Mouse (Mus musculus) gastrocnemius, postnatal 36 days (tissue): ENCODE data around the gene Scube1. TPM values are rescaled to one million over a fixed set of nuclear protein-coding genes. Genes with fewer than 3 reads are reported as not detected.

Experiments
- DNase-seq, 2 experiments: peaks; one replicate each; pipeline ENCODE4 v3.0.0; 2022
- intact Hi-C: fragments of 180-260 bp; cut with DNase I; formaldehyde crosslinking; loops from one replicate; pipeline ENCODE4 v1.15.1; 2025
- total RNA-seq, 2 experiments: library from RNA; stranded (reverse); gene quantifications; 2 replicates each; pipeline ENCODE4 v1.2.3; 2021

Gene Scube1
- total RNA-seq, 2 experiments from 2014 or later = 0.38 to 0.76 TPM

DNA sequence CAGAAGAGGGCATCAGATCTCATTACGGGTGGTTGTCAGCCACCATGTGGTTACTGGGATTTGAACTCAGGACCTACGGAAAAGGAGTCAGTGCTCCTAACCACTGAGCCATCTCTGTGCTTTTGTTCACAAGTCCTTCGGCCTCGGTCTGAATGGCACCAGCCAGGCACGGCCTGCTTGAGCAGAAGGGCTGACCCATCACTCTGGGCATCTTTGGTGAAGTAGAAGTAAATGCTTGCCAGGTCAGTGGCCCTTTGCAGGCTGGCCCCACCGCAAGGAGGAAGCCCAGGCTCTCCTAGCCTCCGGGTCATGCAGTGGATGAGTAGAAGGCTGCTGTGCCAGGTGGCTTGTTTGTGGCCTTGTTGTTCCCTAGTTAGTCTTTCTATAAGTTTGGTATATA, 121.4 kb downstream of the Scube1 start:
- intact Hi-C loops = loop anchor here (10.0 kb wide), 1 partner anchor 219 kb away; no protein-coding TSS in a partner anchor
- DNase-seq = no peak

DNA sequence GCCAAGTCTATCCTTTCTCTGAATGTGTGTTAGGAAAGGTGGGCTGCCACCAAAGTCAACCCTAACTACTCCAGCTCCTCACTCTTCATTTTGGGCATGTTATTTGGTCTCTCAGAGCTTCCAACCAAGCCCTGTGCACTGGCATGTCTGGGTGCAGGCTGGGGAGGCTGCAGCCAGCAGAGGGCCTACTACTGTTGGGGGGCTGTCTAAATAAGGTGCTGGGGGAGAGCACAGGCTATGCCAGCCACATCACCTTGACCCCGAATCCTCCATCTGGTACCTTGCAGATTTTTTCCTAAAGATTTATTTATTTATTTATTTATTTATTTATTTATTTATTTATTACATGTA, 121.8 kb downstream of the Scube1 start:
- intact Hi-C loops = loop anchor here (10.0 kb wide), 1 partner anchor 218 kb away; no protein-coding TSS in a partner anchor
- no peak for DNase-seq

DNA sequence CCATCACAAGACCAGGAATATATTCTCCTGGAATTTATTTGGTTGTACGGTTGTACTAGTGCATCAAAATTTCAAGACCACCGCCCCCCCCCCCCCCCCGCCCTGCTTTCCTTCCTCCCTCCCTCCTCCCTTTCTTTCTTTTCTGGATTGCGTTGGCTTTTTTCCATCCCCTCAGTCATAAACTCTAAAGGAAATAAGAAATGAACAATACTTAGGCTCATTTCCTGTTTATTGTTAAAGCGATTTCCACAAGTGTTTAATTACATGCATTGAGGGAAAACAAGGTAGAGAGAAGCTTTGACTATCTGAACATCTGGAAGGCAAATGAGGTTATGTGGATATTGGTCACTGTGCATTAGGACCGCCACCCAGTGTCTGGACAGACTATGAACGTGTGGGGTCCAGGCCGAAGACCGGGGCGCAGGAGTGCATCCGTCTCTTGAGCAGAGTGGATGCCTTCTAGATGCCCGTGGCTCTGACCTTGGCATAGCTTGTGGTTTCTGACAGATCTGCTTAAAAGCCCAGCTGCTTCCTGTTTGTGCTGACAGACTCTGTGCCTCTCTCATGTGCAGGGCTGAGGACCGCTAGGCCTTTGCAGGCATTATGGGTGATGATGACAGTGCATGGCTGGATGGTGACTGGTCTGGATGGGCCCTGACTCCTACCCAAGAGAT, 122.3 kb downstream of the Scube1 start:
- intact Hi-C loops = loop anchor here (10.0 kb wide), 1 partner anchor 218 kb away; no protein-coding TSS in a partner anchor
- DNase-seq = peak in 1 of 2 experiments; percentile 34

DNA sequence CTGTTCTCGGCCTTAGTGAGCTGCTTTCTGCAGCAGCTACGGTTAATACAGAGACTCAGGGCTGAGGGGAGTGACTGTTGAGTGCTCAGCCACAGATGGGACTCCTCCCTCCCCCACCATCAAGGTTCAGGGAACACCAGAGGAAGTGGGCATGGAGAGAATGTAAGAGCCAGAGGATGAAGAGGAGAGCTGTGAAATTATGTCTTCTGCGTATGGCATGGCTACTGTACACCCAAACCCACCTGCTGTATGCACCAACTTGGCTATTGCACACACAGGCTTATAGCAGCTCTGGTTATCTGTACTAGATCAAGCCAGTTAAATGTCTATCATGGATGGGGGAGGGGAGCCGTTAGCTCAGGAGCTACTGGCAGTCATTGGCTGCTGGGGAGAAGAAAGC, 123.6 kb downstream of the Scube1 start:
- intact Hi-C loops = loop anchor here (10.0 kb wide), 1 partner anchor 216 kb away; no protein-coding TSS in a partner anchor
- no peak for DNase-seq

DNA sequence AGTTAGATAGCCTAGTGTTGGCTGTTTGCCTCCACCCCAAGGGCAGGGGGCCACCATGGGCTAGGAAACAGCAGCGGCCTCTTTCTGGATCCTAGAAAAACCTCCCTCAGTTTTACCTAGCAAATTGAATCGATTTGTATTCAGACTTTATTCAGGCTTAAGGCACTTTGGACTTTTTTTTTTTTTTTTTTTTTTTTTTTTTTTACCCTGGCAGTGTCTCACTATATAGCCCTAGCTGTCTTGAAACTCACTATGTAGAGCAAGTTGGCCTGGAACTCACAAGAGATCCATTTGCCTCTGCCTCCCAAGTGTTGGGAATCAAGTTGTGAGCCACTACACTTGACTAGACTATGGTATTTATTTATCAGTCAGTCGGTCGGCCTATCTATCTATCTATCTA, 128.0 kb downstream of the Scube1 start:
- intact Hi-C loops = no loop called here
- no peak for DNase-seq

DNA sequence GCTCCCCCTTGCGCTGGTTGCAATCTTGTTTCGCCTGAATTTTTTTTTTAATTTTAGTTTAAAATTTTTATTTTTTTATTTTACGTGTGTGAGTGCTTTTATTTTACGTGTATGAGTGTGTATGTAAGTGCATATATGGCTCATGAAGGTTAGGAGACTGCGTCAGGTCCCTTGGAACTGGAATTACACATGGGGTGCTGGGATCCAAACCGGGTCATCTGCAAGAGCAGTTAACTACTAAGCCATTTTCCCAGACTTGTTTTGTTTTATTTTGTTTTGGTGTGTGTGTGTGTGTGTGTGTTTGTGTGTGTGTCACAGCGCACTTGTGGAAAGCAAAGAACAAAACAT, 129.5 kb downstream of the Scube1 start:
- DNase-seq = no peak
- intact Hi-C loops = no loop called here

DNA sequence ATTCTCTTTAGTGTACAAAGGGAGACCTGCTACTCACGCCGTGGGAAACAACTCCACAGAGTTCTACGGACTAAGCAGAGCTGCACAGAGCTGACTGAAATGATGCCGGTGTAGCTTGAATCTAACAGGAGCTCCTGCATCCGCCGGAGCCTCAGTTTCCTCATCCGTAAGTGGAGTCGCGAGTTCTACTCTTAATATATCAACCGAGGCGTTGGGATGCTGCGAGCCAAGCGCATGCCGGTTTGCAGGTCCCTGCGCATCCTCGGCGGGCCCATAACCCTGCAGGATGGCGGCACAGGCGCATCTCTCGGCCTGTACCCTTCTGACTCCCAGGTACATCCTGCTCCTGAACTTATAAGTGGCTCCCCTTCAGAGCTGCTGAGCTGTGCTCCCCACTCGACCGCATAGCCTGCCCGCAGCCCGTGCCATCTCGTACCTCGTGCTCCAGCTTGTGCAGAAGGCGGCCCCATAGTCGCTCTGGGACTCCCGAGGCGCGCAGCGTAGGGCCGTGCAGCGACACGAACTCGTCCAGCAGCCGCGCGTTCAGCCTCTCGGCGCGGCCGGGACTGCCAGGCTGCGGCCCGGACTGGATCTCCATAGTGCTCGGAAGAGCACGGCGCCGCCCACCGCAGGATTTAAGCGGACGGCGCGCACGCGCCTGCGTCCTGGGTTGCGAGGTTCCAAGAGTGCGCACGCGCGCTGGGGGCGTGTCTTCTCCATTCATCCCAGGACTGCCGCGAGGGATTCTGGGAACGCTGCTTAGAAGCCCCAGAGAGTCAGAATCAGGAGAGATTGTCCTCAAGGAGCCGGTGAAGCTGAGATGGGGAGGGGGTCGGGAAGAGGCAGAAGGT, 130.1 kb downstream of the Scube1 start, which contains the start of gene Ttll12:
Gene Ttll12, minus strand, starts transcription at position 645 of the 851 bp plus-strand sequence.
- intact Hi-C loops = no loop called here
- peak; percentile 88 to 89 for DNase-seq

DNA sequence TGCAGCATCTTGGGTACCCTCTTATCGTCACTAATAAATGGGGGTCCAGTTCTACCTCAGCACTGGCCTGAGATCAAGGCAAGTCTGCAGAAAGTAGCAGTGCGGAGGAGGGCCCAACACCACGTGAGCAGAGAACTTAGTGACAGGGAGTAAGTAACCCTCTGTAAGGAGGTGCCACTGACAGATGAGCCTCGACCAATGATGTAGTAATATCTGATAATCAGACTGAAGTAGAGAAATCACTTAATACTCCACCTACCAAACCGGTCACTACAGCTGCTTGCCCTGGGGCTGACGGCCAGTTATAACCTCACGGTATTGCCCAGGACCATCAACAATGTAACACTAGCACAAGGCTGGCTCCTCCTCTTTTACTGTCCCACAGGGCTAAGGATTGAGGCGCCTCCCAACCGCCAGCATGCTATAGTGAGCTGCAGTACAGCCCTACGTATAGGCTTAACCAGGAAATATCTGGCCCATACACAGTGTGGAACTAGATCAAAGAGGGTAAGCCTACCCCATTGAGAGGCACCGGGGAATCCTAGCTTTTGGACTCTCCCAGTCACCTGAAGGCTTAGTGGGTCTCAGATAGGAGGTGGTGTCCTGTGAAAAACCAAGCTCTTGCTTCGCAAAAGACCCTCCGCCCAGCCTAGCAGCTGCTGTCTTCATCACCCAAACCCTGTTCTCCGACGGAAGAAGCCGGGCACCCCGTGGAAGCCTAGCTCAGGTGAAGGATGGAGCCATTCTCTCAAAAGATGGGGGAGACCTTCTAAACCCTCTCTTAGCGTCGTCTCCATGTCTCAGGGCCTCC, 130.9 kb downstream of the Scube1 start:
- DNase-seq = no peak
- intact Hi-C loops = no loop called here

DNA sequence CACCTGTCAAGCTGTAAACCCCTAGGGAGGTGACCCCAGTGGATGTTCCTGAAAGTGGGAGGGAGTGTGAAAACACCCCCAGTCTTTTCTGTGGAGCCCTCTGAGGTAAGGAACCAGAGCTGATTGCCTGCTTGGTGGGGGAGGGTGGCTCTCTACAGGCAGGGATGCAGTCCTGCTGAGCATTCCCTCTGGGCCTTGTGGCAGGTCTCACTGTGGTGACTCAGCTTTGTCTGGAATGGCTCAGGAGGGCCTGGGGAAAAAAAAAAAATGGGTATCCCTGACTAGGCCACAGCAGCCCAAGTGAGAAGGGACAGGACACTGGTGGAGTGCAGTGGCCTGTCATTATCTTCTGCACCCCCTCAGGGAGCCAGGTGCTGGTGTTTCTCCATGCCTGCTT, 131.6 kb downstream of the Scube1 start:
- intact Hi-C loops = no loop called here
- no peak for DNase-seq

DNA sequence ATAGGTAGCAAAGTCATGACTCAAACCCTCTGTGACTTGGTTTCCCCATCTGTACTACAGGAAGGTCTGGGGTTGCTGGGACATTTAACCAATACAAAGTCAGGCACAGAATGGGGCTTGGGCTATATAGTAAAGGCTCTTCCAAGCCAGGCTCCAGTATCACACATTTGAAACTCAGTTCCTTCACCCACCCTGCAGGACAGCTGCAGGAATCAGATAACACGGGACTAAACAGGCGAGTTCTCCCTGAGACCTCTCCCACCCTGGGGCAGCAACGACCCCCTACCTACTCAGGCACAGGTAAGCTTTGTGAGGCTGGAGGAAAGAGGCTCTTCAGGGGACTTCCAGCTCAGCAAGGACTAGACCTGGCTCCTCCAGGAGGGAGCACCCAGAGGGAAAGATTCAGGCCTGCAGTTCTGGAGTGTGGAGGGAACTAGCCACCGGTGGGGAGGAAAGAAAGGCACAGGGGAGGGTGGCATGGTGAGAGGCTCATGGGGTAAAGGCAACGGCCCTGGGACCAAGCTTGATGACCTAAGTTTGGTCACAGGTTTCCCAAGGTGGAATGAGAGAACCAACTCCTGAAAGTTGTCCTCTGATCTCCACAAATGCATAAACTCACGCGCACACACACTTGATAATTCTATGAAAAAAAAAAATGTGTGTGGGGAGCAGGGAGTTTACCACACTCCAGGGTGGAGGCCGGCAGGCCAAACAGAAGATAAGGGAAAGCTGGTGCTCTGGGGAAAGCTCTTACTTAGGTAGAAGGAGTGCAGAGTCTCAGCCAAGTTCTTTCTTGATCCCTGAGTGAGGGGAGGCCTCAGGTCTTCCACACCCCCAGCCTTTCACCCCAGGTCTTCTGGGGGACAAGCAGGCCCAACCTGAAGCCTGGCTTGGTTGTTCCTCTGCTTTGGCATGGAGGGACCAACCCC, 132.3 kb downstream of the Scube1 start:
- intact Hi-C loops = no loop called here
- DNase-seq = no peak

DNA sequence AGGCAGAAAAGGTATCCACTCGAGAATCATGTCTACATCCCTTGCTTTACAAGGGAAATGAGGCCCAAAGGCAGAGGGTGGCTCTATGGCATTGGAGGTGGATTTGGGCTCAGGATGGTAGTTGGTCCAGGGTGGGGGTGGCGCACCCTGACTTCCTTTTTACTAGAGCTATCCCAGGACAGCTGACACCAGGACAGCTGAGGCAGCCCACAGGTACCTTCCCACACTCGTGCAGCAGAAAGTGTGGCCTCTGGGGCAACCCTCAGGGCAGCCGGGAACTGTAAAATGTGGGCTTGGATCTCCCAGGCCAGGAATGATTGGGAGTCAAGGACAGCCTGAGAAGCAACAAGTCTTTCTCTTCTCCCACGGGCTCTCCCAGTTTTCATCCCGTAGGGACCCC, 133.1 kb downstream of the Scube1 start:
- intact Hi-C loops = no loop called here
- DNase-seq = no peak

DNA sequence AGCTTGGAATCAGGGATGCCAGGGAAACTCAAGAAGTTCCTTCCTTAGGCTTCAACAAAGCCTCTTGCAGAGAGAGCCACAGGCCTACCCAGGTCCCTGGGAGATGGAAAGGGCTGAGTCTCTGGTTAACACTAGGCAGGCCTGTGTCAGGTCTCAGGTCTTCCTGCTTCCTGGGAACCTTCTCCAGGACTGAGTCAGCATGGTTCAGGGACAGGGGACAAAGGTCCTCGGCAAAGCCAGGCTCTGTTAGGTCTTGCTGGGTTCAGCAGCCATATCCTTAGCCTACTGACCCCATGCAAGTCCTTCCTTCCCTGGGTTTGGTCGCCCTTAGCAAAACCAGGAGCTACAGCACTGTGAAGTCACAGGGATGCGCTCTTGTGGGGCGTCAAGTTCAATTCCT, 134.0 kb downstream of the Scube1 start:
- DNase-seq = no peak
- intact Hi-C loops = no loop called here

DNA sequence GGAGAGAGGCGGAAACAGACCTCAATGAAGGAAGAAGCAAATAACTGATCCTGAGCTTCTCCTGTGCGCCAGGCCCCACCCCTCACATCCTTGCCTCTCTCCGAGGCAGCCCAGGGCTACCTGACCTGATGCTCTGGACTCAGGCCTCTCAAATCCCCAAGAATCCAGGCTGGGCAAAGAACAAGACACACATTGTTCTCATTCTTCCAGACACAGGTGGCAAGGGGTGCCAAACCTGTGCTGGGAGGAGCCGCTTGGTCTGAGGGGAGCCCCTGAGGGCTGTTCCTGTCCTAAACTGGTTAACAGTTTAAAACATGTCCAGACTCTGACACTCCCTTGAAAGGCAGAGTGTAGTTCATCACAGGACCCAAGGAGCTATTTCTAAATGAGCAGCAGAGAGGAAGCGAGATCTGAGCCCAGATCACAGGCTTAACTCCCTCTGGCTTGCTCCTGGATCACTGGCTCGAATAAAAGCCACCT, 140.0 kb downstream of the Scube1 start:
- intact Hi-C loops = no loop called here
- DNase-seq = no peak

DNA sequence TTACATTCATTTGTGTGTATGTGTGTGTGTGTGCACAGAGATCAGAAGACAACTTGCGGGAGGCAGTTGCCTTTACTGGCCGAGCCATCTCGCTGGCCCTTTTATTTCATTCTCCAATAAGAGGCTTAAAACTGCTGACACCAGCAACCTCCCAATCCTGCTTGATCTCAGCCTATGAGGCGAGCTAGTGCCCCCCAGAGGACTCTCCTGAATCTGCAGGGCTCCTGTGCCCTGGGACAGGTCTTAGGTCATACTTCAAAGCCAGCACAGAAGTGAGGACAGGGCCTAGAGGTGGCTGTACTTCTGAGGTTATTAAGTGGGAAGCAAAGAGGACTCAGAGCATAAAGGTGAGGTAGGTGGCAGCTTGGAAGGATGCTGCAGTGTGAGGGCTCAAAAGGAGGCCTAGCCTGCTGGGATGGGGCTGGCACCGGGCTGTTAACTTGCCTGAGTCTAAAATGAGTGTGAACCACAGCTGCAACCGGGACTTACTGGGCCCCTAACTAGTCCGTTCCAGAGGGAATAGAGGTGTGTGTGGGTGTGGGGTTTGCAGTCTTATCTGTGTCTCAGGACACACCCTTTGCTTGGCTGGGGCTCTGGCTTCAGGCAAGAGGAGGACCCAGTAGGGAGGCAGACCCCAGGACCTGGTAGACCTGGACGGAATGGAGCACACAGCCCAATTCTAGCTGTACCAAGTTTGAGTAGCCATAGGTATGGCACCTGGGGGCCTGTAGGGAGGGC, 141.2 kb downstream of the Scube1 start:
- intact Hi-C loops = no loop called here
- DNase-seq = peak; percentile 35 to 53

DNA sequence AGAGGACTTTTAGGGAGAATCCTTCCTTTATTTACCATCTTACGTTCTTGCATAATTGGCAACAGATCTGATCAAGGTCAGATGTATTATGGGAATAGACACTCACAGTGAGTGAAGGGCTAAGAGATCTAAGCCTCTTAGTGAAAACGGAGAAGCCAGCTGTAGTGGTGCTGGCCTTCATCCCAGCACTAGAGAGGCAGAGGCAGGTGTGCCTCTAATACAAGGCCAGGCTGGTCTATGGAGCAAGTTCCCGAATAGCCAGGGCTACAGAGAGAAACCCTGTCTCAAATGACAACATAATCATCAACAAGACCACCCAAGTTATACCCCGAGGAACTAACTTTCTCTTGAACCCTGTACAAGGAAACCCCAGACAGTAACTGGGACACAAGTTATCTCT, 141.9 kb downstream of the Scube1 start:
- DNase-seq = no peak
- intact Hi-C loops = no loop called here

DNA sequence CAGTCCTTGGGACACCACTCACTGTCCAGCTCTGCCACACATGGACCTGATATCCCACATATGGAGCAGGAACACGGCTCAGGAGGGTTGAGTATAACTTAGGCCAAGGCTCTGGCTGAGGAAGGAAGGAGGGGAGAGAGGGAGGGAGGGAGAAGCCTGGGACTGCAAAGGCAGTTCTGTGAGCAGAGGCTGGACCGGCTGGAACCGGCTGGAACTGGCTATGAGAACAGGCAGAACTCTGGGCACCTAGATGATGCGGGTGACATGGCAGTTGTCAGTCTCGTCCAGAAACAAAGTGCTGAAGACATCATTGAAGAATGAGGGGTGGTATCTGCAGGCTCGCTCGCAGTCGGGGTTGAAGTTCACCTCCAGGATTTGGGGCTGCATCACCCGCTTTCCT, 148.2 kb downstream of the Scube1 start:
- intact Hi-C loops = no loop called here

DNA sequence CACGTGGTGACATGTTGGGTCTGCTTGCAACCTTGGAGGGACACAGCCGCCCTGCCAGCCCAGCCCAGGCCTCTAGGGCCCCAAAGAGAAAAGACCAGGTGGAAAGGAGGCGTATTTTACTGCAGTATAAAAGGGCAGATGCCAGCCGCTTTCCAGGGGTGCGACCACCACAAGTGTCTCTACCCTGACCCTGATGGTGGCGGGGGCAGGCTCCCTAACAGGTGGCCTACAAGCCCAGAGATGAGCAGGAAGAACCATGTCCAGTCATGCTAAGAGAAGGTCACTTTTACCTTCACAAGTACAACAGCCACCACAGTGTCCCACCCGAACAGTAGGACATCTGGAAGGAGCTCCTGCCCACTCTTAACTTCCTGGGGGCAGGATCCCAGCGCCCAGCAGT, 149.3 kb downstream of the Scube1 start:
- no peak for DNase-seq
- intact Hi-C loops = no loop called here

More for the DNA sequence above, 148.2 kb downstream of the Scube1 start:
- DNase-seq = no peak

DNA sequence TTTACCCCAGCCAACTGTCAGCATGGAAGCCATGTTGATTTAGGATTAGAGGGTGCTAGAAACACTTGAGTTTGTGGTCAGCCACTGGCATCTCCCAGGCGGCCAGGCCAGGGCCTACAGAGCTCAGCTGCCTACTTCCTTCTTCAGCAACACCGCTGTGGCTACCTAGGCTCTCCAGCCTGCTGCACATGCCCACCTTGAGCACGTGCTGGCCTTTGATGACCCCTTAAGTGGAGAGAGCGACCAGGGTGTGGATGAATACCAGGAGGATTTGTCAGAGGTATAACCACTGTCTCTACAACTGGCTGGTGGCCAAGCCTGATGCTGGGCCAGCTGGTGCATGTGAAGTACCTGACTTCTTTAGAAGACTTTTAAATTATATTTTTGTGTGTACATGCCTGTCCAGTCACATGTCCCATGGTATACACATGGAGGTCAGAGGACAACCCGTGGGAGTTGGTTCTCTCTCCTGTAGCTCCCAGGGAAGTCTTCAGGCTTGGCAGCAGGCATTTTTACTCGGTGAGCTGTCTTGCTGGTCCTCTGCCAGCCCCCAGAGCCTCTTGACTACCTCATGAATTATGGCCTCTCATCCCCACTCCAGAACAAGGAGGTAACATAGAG, 150.0 kb downstream of the Scube1 start:
- intact Hi-C loops = no loop called here
- no peak for DNase-seq

DNA sequence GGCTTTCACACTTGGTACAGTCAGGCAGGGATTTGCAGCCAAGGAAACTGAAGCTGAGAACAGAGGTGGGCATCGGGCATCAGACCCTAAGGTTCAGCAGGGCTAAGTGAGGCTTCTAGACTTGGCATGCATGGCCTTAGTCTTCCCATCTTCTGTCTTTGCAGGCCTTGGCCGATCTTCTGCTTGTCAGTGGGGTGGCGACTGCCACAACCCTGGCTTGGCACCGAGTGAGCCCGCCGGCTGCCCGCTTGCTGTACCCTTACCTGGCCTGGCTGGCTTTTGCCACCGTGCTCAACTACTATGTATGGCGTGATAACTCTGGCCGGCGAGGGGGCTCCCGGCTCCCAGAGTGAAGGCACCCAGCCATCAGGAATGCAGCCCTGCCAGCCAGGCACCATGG, 151.2 kb downstream of the Scube1 start:
- intact Hi-C loops = no loop called here
- no peak for DNase-seq
